Mouse (Mus musculus): ENCODE measurements around the gene Rad51b. TPM values are rescaled to one million over a fixed set of nuclear protein-coding genes. Genes with fewer than 3 reads are reported as not detected.

Rad51b gene
- total and polyA plus RNA-seq, 2 experiments from 2014 or later: 1.1 TPM

DNA sequence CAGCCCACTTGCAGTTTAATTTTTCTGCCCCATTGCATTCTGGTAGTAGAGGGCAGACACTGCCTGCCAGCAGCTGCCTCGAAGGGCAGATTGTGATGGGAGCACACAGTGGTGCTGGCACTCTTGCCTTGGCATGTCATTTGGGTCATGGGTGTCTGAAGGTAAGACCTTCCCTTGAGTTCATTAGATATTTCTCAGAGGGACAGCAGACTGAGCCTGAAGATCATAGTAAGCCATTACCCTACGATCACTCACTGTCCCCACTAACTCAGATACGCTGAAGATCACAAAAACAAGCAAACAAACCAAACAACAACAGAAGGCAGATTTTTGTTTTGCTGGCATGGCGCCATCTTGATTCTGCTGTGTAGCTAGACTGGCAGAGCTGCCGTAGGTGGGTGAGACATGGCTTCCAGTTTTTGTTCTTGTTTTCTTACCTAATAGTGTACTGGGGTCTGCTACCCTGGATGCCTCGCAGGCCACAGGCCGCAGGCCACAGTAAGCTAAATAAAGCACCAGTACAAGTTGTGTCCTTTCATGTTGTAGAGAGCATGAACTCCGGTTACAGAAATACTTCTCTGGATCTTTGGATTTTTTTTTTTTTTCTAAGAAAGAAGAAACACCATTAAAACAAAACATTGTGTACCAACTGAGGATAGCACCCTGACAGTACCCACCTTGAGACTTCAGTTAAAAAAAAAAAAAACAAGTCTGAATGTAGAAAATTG, 316.1 kb downstream of the Rad51b start:
- Histone ChIP-seq H3K4me3 (ENCODE audit: low read length) (no peak overlapping the region), H3K27me3 (ENCODE audit: insufficient read depth, low read length) (no peaks in the 10 kb centered on the region), H3K27ac (peak overlapping the region; percentile 64; the same call in 1 of the 2 replicates), H3K36me3 (ENCODE audit: insufficient read depth, low read length) (no peaks in the 10 kb centered on the region), H3K4me1 (ENCODE audit: insufficient read depth, low read length) (no peaks in the 10 kb centered on the region; the same call in 1 of the 2 replicates), H3K9me3 (ENCODE audit: low read length) (no peaks in the 10 kb centered on the region), H3K9ac (replicated peaks; ENCODE audit: low read length) (no peak overlapping the region), H3K4me2 (ENCODE audit: low read depth, low read length) (no peak overlapping the region)
- TF ChIP-seq CTCF (IDR thresholded peaks at IDR 0.05; ENCODE audit: low read depth): no peak
- WGBS: 68% methylated on average over 8 of the region's 8 CpGs
- DNase-seq (ENCODE audit: low spot score) (peak; percentile 57), ATAC-seq (peak; percentile 84)

DNA sequence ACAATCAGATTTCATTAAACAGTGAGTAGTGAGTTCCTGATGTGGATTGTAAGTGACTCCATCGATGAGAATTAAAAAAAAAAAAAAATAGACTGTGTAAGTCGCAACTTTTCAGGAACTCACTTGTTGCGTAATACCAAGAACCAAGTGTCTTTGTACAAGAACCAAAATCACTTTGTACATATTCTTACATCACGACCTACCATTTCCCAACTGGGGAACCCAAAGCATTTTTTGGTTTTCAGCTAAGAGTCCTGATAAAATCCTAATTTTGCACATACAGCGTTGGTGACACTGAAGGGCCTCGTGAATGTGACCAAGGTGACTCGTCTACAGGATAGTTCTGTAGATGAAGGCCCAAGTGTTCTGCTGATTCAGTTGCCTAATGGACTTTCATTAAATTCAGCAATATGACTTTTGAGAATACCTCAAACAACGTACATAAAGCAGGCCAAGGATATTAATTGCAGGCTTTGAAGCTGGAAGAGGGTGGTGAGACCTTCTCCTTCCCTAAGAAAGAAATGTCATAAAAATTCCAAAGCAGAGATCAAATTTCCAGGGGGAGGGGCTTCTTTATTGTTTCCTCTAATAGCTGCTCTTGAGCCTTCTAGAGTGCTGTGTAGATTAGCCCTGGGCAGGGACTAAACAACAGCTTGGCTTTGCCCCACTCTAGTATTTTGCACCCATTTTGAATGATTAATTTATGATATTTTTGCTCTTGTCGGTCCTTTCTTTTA, 316.9 kb downstream of the Rad51b start:
- H3K9me3 ChIP-seq (ENCODE audit: low read length): no peaks in the 10 kb centered on the region
- no peaks in the 10 kb centered on the region; the same call in 1 of the 2 replicates for H3K4me1 ChIP-seq (ENCODE audit: insufficient read depth, low read length)
- ATAC-seq (no peak), DNase-seq (ENCODE audit: low spot score) (no peak)
- WGBS: 88% methylated on average over 9 of the region's 9 CpGs
- H3K4me3 ChIP-seq (ENCODE audit: low read length): no peak overlapping the region
- H3K9ac ChIP-seq (replicated peaks; ENCODE audit: low read length): no peak overlapping the region
- no peak overlapping the region for H3K27ac ChIP-seq
- no peak overlapping the region for H3K4me2 ChIP-seq (ENCODE audit: low read depth, low read length)
- TF ChIP-seq CTCF (IDR thresholded peaks at IDR 0.05; ENCODE audit: low read depth): no peak
- H3K36me3 ChIP-seq (ENCODE audit: insufficient read depth, low read length): no peaks in the 10 kb centered on the region
- no peaks in the 10 kb centered on the region for H3K27me3 ChIP-seq (ENCODE audit: insufficient read depth, low read length)

DNA sequence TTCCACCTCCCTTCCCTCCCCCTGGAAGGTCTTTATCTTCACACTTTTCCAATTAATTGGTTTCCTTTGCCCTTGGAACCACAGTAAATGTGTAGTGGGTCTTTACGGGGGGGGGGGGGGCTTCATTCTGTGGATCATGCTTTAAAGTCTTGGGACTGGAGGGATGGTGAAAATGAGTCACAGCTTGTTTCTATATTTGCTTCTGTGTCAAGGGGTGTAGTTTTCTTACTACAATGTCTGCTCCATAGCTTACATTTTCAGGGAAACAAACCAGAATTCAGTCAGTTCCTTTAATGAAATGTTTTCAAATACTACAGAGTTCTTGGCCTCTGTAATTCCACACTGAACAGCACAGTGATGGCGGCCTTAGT, 317.5 kb downstream of the Rad51b start:
- no peak for DNase-seq (ENCODE audit: low spot score)
- no peaks in the 10 kb centered on the region for H3K9me3 ChIP-seq (ENCODE audit: low read length)
- H3K36me3 ChIP-seq (ENCODE audit: insufficient read depth, low read length): no peaks in the 10 kb centered on the region
- no peak overlapping the region for H3K27ac ChIP-seq
- H3K4me2 ChIP-seq (ENCODE audit: low read depth, low read length): no peak overlapping the region
- ATAC-seq: no peak
- no peak overlapping the region for H3K9ac ChIP-seq (replicated peaks; ENCODE audit: low read length)
- 84% methylated on average over 2 of the region's 2 CpGs for WGBS
- H3K27me3 ChIP-seq (ENCODE audit: insufficient read depth, low read length): no peaks in the 10 kb centered on the region
- H3K4me1 ChIP-seq (ENCODE audit: insufficient read depth, low read length): no peaks in the 10 kb centered on the region; the same call in 1 of the 2 replicates
- TF ChIP-seq CTCF (IDR thresholded peaks at IDR 0.05; ENCODE audit: low read depth): no peak
- H3K4me3 ChIP-seq (ENCODE audit: low read length): no peak overlapping the region

DNA sequence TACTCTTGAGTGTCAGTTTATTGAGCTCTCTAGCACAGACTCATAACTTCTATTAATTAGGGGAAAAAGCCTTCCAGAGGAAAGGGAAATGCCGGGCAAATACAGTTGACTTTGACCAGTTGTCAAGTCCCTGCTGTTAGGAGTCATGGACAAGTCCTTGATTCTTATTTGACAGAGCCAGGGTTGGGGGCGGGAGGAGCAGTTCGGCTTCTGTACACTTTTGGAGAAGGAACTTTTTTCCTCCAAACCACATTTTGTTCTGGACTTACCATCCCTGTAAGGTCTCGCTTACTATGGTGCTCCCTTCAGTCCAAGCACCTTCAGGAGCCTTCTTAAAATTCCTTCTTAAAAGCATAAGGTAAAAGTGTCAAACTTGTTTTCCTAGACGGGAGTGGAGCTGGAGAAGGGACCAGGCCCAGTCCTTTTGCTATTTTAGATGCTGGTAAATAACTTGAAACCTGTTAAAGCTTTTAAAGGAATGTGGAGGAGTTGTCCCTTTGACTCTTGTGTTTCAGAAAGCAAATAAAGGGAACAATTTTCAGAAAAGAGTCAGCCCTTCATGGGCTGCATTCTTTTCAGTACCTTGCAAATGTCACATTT, 318.7 kb downstream of the Rad51b start:
- ATAC-seq (no peak), DNase-seq (ENCODE audit: low spot score) (no peak)
- no peaks in the 10 kb centered on the region for H3K27me3 ChIP-seq (ENCODE audit: insufficient read depth, low read length)
- no peak for TF ChIP-seq CTCF (IDR thresholded peaks at IDR 0.05; ENCODE audit: low read depth)
- H3K4me3 ChIP-seq (ENCODE audit: low read length): no peak overlapping the region
- H3K9me3 ChIP-seq (ENCODE audit: low read length): no peaks in the 10 kb centered on the region
- no peaks in the 10 kb centered on the region for H3K36me3 ChIP-seq (ENCODE audit: insufficient read depth, low read length)
- no peak overlapping the region for H3K4me2 ChIP-seq (ENCODE audit: low read depth, low read length)
- no peak overlapping the region for H3K27ac ChIP-seq
- H3K9ac ChIP-seq (replicated peaks; ENCODE audit: low read length): no peak overlapping the region
- WGBS: 77% methylated on average over 5 of the region's 5 CpGs
- H3K4me1 ChIP-seq (ENCODE audit: insufficient read depth, low read length): no peaks in the 10 kb centered on the region

- Histone ChIP-seq H3K9ac (replicated peaks; ENCODE audit: low read length) (no peak overlapping the region), H3K9me3 (ENCODE audit: low read length) (no peaks in the 10 kb centered on the region), H3K4me2 (ENCODE audit: low read depth, low read length) (no peak overlapping the region), H3K27me3 (ENCODE audit: insufficient read depth, low read length) (no peaks in the 10 kb centered on the region), H3K36me3 (ENCODE audit: insufficient read depth, low read length) (no peaks in the 10 kb centered on the region), H3K4me1 (ENCODE audit: insufficient read depth, low read length) (0 out of 2 replicates have a peak, but pooled peaks cover 4% of the 10 kb centered on the region), H3K4me3 (ENCODE audit: low read length) (no peak overlapping the region), H3K27ac (no peak overlapping the region)
- WGBS: 88% methylated on average over 1 of the region's 1 CpGs
- no peak for DNase-seq (ENCODE audit: low spot score)
- TF ChIP-seq CTCF (IDR thresholded peaks at IDR 0.05; ENCODE audit: low read depth): 0 out of 2 replicates have a peak, but pooled peaks have one; percentile 9
- no peak for ATAC-seq
These were observed 321.9 kb downstream of the Rad51b start for GRCm38 (mm10) chr12:79619009-79619408.

- Histone ChIP-seq H3K4me2 (ENCODE audit: low read depth, low read length) (no peak overlapping the region), H3K9me3 (ENCODE audit: low read length) (no peaks in the 10 kb centered on the region), H3K36me3 (ENCODE audit: insufficient read depth, low read length) (no peaks in the 10 kb centered on the region), H3K4me3 (ENCODE audit: low read length) (no peak overlapping the region), H3K9ac (replicated peaks; ENCODE audit: low read length) (no peak overlapping the region), H3K27ac (no peak overlapping the region), H3K27me3 (ENCODE audit: insufficient read depth, low read length) (no peaks in the 10 kb centered on the region), H3K4me1 (ENCODE audit: insufficient read depth, low read length) (0 out of 2 replicates have a peak, but pooled peaks cover 4% of the 10 kb centered on the region)
- no peak for DNase-seq (ENCODE audit: low spot score)
- TF ChIP-seq CTCF (IDR thresholded peaks at IDR 0.05; ENCODE audit: low read depth): no peak
- 82% methylated on average over 5 of the region's 5 CpGs for WGBS
- no peak for ATAC-seq
These were observed 323.6 kb downstream of the Rad51b start for GRCm38 (mm10) chr12:79620693-79621092.
